Mouse (Mus musculus) embryonic facial prominence, embryonic 13.5 days (tissue): ENCODE results near the gene Ngly1. TPM values are rescaled to one million over a fixed set of nuclear protein-coding genes. Genes with fewer than 3 reads are reported as not detected.

Source experiments
- ATAC-seq: fragments of 200-750 bp; cut with Nextera tagmentation; 2 replicates; pipeline ENCODE4 v1.8.0; 2017; ENCODE audit warnings: low read depth; ENCODE audit not compliant: insufficient number of reproducible peaks, insufficient read depth, low FRiP score, low TSS enrichment
- H3K27ac ChIP-seq: fragments of 300-500 bp; sonication (generic); 2 replicates; pipeline ENCODE4 v1.5.1; 2015; ENCODE audit warnings: moderate library complexity, mild to moderate bottlenecking, inconsistent platforms
- H3K27me3 ChIP-seq: fragments of 300-500 bp; sonication (generic); 2 replicates; pipeline ENCODE4 v1.6.1; 2015; ENCODE audit warnings: mild to moderate bottlenecking, inconsistent platforms
- H3K36me3 ChIP-seq: fragments of 300-500 bp; sonication (generic); 2 replicates; pipeline ENCODE4 v1.6.1; 2015; ENCODE audit warnings: mild to moderate bottlenecking, inconsistent platforms
- H3K4me1 ChIP-seq: fragments of 300-500 bp; sonication (generic); 2 replicates; pipeline ENCODE4 v1.6.1; 2015; ENCODE audit warnings: inconsistent platforms
- H3K4me2 ChIP-seq: fragments of 300-500 bp; sonication (generic); 2 replicates; pipeline ENCODE4 v1.6.1; 2015; ENCODE audit warnings: moderate library complexity, mild to moderate bottlenecking, inconsistent platforms
- H3K4me3 ChIP-seq: fragments of 300-500 bp; sonication (generic); 2 replicates; pipeline ENCODE4 v1.5.1; 2015; ENCODE audit warnings: mild to moderate bottlenecking, inconsistent platforms
- H3K9ac ChIP-seq: fragments of 300-500 bp; sonication (generic); 2 replicates; pipeline ENCODE4 v1.6.1; 2015; ENCODE audit warnings: mild to moderate bottlenecking, inconsistent platforms
- H3K9me3 ChIP-seq: fragments of 300-500 bp; sonication (generic); 2 replicates; pipeline ENCODE4 v1.6.1; 2016; ENCODE audit warnings: inconsistent platforms
- WGBS: fragments of 180-500 bp; shearing (Covaris S2); methylation state at CpG from one replicate; pipeline ENCODE4 v1.1.7; 2015; ENCODE audit warnings: mixed read lengths; 5-methylcytosine and 5-hydroxymethylcytosine counted together
- polyA plus RNA-seq: library from polyadenylated mRNA; unstranded; fragments of >200 nt; fragmentation: Nextera tagmentation; extraction: Ambion mirVana; gene quantifications from 2 replicates; pipeline ENCODE4 v1.2.1, GENCODE M21; 2015

Ngly1 gene
- polyA plus RNA-seq: 40.2 and 43.2 TPM in 2 replicates

DNA sequence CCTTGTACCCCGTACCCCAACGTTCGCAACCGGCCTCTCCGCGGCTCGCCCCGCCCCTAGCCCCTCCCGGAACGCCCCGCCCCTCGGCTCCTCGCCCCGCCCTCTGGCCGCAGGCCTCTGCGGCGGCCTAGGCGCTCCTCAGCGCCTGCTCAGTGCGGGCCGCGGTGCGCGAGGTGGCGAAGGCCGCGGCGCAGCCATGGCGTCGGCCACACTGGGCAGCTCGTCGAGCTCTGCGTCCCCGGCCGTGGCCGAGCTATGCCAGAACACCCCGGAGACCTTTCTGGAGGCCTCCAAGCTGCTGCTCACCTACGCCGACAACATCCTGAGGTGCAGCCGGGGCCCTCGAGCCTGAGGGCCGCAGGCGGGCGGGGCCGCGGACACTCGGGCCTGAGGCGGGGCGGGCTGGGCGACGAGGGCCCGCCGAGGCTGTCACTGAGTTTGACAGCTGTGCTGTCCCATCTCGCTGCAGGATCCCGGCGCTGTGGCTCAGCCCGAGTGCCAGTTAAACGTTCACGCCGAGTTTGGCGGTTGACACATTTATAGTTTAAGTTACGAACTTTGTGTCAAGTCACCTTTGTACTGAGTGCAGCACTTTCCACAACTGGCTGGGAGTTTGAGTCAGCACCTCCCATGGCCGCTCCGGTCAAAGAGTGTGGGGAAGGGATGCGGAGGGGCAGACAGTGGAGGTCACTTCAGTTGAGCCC lies at the start of gene Ngly1, which contains the start of gene Oxsm:
Ngly1 (plus strand) TSS at position 110 of the 704 bp plus-strand sequence.
Oxsm (minus strand) TSS at position 638 of the 704 bp plus-strand sequence.
- peak within 1 kb of the TSS; percentile 98 for H3K9ac ChIP-seq
- no peaks in the 10 kb centered on the region for H3K27me3 ChIP-seq
- peaks cover 8% of the 10 kb centered on the region for H3K4me1 ChIP-seq
- H3K9me3 ChIP-seq: no peaks in the 10 kb centered on the region
- H3K27ac ChIP-seq: peak within 1 kb of the TSS; percentile 80
- peak; percentile 98 for ATAC-seq
- no peaks in the 10 kb centered on the region for H3K36me3 ChIP-seq
- peak within 1 kb of the TSS; percentile 75 for H3K4me3 ChIP-seq
- under 1% methylated on average over 65 of the region's 65 CpGs for WGBS
- H3K4me2 ChIP-seq: peak within 1 kb of the TSS; percentile 78

DNA sequence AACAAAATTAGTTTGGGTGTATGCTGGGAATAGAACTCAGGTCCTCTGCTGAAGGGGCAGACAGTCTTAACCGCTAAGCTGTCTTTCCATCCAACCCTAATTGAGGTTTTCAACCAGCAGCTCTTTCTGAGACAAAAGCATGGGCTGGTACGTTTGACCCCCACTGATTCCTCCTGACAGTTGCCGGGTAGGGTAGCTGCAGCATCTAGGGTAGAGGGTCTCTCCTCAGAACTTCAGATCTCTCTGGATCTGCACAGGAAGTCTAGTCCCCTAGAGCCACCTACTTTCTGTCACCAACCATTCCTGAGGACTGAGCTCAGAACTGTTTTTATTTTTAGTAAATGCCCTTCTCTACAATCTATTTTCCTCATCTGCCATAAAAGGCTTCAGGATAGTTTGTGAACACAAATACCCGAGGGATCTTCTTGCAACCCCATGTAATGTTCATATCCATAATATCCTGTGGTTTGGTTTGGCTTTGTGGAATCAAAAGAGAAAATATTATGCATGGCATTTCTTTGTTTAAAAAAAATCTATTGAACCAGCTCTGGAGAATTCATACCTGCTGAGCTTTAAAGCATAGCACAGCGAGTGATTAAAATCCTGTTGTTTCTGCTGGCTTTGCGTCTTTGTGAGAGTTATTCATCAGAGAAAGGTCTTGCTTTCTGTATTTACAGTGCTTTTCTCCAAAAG lies 48.7 kb upstream of the Ngly1 start:
- Histone ChIP-seq H3K27me3 (no peaks in the 10 kb centered on the region), H3K36me3 (no peaks in the 10 kb centered on the region), H3K9me3 (no peaks in the 10 kb centered on the region), H3K4me2 (peak overlapping the region; percentile 45), H3K4me3 (no peak overlapping the region), H3K27ac (no peak overlapping the region), H3K4me1 (peaks cover 11% of the 10 kb centered on the region), H3K9ac (no peak overlapping the region)
- WGBS: 29% methylated on average over 6 of the region's 6 CpGs
- no peak for ATAC-seq

DNA sequence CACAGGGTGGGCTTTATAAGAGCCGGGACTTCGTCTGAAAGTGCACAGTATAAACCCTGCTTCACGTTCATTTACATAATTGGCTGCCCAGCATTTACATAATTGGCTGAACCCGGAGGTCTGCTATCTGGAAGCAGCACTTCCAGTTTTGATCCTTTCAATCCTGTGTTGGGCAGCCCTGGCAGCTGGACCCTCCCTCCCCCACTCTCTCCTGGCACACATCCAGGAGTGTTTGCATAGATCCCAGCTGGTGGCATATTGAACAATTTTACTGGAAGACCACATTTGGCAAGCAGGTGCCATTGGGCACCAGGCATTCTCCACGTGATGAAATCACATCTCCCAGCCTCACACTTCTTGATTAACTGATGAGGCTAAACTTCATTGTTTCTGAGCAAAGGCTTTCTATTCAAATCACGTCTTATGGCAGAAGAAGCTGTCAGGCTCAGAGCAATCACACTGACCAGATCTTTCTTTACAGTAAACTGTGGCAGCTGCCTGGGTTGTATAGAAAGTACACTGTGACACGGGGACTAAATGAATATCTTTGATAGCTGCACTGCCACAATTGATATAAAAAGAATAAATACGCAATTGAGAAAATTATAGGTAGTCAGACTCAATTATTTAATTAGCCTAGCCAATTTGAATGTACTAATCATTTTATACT lies 48.0 kb upstream of the Ngly1 start:
- Histone ChIP-seq H3K9ac (no peak overlapping the region), H3K27me3 (no peaks in the 10 kb centered on the region), H3K27ac (no peak overlapping the region), H3K4me2 (peak overlapping the region; percentile 45), H3K4me1 (peaks cover 11% of the 10 kb centered on the region), H3K4me3 (no peak overlapping the region), H3K9me3 (no peaks in the 10 kb centered on the region), H3K36me3 (no peaks in the 10 kb centered on the region)
- 0 out of 2 replicates have a peak, but pooled peaks have one; percentile 37 for ATAC-seq
- 21% methylated on average over 8 of the region's 8 CpGs for WGBS

DNA sequence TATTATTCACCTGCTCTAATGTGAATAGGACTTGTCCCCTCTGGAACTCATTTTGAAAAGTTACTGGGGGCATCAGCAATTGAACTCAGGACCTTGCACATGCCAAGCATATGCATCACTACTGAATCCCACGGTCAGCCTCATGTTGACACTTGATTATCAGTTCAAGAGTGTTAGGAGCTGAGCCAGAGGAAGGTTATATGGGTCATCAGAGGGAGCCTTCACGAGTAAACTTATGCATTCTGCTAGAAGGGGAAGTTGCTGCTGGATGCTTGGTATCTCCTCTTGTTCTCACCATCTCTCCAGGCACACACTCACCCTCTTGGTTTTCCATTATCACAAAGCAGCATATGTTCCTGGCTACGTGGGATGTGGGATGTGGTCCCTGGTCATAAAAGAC lies 47.4 kb upstream of the Ngly1 start:
- no peaks in the 10 kb centered on the region for H3K27me3 ChIP-seq
- H3K27ac ChIP-seq: no peak overlapping the region
- WGBS: 49% methylated on average over 3 of the region's 3 CpGs
- no peak for ATAC-seq
- no peak overlapping the region for H3K4me3 ChIP-seq
- H3K36me3 ChIP-seq: no peaks in the 10 kb centered on the region
- H3K9me3 ChIP-seq: no peaks in the 10 kb centered on the region
- H3K4me1 ChIP-seq: peaks cover 11% of the 10 kb centered on the region
- H3K9ac ChIP-seq: no peak overlapping the region
- H3K4me2 ChIP-seq: no peak overlapping the region

DNA sequence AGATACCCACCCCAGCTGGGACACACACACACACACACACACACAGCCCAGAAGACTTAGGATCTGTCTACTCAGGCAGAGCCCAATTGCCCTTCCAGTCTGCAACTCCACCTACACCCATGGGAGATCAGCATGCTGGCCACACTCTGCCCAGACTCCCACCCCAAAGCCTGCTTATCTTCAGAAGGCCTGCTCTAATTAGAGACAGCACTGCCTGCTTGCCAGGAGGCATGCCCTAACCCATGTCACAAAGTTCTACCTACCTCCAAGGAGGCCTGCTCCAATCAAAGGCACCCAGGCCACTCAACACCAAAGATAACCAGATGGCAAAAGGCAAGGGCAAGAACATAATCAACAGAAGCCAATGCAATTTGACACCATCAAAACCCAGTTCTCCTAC lies 41.4 kb upstream of the Ngly1 start:
- Histone ChIP-seq H3K9ac (no peak overlapping the region), H3K4me1 (no peaks in the 10 kb centered on the region), H3K4me2 (no peak overlapping the region), H3K9me3 (no peaks in the 10 kb centered on the region), H3K27ac (no peak overlapping the region), H3K27me3 (no peaks in the 10 kb centered on the region), H3K36me3 (no peaks in the 10 kb centered on the region), H3K4me3 (no peak overlapping the region)
- no peak for ATAC-seq

DNA sequence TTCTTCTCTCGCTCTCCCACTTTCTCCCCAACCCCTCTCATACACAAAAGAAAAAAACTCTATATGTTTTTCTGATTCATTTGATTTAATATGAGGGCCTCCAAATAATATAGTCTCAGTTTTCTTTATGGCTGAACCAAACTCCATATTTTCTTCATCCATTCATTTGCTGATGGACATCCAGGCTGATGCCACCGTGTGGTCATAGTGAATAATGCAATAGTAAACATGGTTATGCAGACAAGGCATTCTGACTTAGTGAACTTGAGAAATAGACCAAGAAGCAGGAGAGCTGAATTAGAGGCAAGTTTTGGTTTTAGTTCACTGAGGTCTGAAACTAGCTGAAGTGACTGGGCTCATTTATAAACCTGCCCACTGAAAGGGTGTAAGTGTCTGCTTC lies 30.1 kb upstream of the Ngly1 start:
- Histone ChIP-seq H3K27ac (no peak overlapping the region), H3K4me1 (no peaks in the 10 kb centered on the region), H3K27me3 (no peaks in the 10 kb centered on the region), H3K9ac (no peak overlapping the region), H3K4me2 (no peak overlapping the region), H3K9me3 (no peaks in the 10 kb centered on the region), H3K4me3 (no peak overlapping the region), H3K36me3 (no peaks in the 10 kb centered on the region)
- no peak for ATAC-seq
- 58% methylated on average over 2 of the region's 2 CpGs for WGBS

DNA sequence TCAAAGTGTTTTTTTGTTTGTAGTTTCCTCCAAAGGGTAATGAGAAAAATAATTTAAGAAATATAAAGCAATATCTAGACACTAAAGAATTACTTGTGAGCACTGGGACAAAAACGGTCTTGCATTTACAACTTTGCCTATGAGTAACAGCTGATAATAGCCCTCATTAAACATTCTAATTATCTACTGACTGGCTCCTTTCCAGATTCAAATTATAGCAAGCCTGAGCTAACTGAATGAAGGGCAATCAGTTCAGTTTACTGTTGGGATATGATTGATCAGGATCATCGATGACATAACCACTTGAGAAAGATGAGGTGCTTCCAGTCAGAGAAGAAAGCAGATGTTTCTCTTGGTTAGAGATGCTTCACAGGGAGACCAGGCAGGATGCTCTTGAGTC lies 19.7 kb upstream of the Ngly1 start:
- Histone ChIP-seq H3K27ac (no peak overlapping the region), H3K4me1 (no peaks in the 10 kb centered on the region), H3K4me3 (no peak overlapping the region), H3K4me2 (no peak overlapping the region), H3K9me3 (peaks cover 5% of the 10 kb centered on the region; the same call in 1 of the 2 replicates), H3K27me3 (no peaks in the 10 kb centered on the region), H3K36me3 (no peaks in the 10 kb centered on the region), H3K9ac (no peak overlapping the region)
- WGBS: 86% methylated on average over 2 of the region's 2 CpGs
- ATAC-seq: no peak

DNA sequence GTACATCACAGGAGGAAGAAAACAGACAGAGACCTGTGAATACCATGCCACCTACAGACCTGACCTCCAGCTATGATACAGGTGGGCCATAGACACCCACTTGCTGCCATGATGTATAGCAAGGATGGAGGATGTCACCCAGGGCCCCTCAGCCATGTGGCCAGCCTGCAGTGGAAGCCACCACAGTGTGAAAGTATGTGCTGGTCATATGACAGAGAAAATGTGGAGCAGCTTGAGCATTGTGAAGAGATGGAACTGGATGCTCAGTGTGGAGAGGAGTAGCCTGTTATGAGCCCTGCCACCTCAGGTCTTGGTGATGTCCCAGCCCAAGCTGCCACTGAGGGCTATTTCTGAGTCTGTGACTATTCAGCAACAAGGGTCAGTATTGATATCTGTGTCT lies 18.5 kb upstream of the Ngly1 start:
- no peak for ATAC-seq
- no peaks in the 10 kb centered on the region for H3K4me1 ChIP-seq
- no peak overlapping the region for H3K27ac ChIP-seq
- peaks cover 5% of the 10 kb centered on the region; the same call in 1 of the 2 replicates for H3K9me3 ChIP-seq
- no peaks in the 10 kb centered on the region for H3K36me3 ChIP-seq
- no peak overlapping the region for H3K4me2 ChIP-seq
- H3K27me3 ChIP-seq: no peaks in the 10 kb centered on the region
- H3K4me3 ChIP-seq: no peak overlapping the region
- no peak overlapping the region for H3K9ac ChIP-seq

DNA sequence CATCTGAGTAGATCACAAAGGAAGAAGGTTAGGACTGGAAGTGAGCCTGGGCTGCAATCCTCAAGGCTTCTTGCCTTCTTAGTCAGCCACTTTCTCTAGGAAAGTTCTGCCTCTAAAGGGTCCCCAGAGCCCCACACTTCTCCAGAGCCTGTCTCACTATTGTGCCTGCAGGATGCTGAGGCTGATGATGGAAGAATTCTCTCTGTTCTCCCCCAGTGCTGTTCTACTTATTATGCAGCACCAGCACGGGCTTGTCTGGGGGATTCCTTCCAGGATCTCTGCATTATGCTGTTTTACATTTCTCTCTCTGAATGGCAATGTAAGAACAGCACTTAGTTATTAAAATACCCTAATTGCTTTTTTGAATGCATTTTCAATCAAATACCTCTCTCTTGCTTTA lies 15.6 kb upstream of the Ngly1 start:
- Histone ChIP-seq H3K4me3 (no peak overlapping the region), H3K36me3 (no peaks in the 10 kb centered on the region), H3K27ac (no peak overlapping the region), H3K27me3 (no peaks in the 10 kb centered on the region), H3K9me3 (0 out of 2 replicates have a peak, but pooled peaks cover 6% of the 10 kb centered on the region), H3K4me1 (no peaks in the 10 kb centered on the region), H3K9ac (no peak overlapping the region), H3K4me2 (no peak overlapping the region)
- 37% methylated on average over 1 of the region's 1 CpGs for WGBS
- no peak for ATAC-seq

DNA sequence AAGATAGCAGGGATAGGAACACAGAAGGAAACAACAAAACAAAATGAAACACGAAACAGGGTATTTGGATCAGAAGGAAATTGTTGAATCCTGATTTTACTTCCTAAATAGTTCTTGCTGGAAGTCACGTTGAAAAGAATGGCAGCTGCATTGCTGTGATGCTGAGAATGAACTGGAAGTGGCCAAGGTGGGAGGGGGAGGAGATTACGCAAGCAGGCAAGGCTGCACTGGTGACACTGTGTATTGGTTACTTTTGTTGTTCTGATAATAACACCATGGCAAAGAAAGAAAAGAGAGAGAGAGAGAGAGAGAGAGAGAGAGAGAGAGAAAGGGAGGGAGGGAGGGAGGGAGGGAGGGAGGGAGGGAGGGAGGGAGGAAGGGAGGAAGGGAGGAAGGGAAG lies 12.6 kb upstream of the Ngly1 start:
- Histone ChIP-seq H3K27me3 (no peaks in the 10 kb centered on the region), H3K36me3 (no peaks in the 10 kb centered on the region), H3K9ac (no peak overlapping the region), H3K4me3 (no peak overlapping the region), H3K27ac (no peak overlapping the region), H3K4me1 (no peaks in the 10 kb centered on the region), H3K4me2 (no peak overlapping the region), H3K9me3 (0 out of 2 replicates have a peak, but pooled peaks cover 6% of the 10 kb centered on the region)
- WGBS: 68% methylated on average over 3 of the region's 3 CpGs
- ATAC-seq: no peak

DNA sequence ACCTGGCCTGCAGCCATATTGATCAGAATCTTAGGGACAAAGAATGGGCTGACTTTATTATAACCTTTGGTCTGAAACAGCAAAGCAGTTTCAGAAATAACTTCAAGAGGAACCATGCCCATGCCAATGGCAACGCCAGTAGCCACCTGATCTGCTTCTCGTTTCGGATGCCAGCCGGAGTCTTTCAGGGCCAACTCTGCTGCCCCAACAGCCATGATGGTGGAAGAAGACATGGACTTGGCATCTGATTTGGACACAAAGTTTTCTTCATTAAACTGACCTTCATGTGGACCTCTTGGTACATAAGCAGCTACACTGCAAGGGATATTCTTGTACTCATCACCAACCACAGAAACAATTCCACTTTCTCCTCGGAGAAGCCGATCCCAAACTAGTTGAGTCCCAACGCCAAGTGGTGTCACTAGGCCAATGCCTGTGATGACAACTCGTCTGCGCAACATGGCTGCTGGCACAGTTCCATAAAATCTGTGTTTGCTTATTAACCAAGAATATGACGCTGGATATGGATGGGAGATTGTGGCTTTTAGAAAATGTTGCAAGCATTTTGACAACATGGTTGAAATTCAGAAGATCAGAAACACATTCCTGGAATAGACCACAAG lies 6.8 kb upstream of the Ngly1 start:
- 0 out of 2 replicates have a peak, but pooled peaks cover 3% of the 10 kb centered on the region for H3K4me1 ChIP-seq
- whole genome bisulfite sequencing: 94% methylated on average over 10 of the region's 10 CpGs
- H3K4me2 ChIP-seq: peak overlapping the region; percentile 69

More for the DNA sequence above, 6.8 kb upstream of the Ngly1 start:
- Histone ChIP-seq H3K9ac (peak overlapping the region; percentile 78; the same call in 1 of the 2 replicates), H3K27me3 (no peaks in the 10 kb centered on the region), H3K27ac (no peak overlapping the region), H3K36me3 (no peaks in the 10 kb centered on the region), H3K4me3 (peak overlapping the region; percentile 63), H3K9me3 (0 out of 2 replicates have a peak, but pooled peaks cover 6% of the 10 kb centered on the region)
- ATAC-seq: no peak
